Mouse (Mus musculus) frontal cortex, postnatal 25 days (tissue): ENCODE data around the gene Fam209.

Source experiments
- DNase-seq, 2 experiments: peaks; one replicate each; pipeline ENCODE4 v3.0.0; 2022; ENCODE audit warnings: low spot score in 2 of 2

The Fam209 gene

DNA sequence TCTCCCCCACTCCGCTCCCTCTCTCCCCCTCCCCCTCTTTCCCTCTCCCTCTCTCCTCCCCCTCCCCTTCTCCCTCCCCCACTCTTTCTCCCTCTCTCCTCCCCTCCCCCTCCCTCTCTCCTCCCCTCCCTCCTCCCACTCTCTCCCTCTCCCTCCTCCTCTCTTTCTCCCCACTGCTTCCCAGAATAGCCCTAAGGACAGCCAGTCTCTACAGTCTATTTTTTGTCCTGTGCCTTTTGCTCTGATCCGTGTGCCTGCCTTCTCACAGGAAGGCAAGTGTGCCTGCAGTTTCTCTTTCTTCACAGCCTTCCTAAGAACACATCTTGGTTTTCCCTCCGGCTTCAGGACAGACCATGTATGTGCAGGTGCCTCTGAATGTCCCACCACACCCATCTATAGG is 5.0 kb downstream of the Fam209 start:
- DNase-seq, result no peak

DNA sequence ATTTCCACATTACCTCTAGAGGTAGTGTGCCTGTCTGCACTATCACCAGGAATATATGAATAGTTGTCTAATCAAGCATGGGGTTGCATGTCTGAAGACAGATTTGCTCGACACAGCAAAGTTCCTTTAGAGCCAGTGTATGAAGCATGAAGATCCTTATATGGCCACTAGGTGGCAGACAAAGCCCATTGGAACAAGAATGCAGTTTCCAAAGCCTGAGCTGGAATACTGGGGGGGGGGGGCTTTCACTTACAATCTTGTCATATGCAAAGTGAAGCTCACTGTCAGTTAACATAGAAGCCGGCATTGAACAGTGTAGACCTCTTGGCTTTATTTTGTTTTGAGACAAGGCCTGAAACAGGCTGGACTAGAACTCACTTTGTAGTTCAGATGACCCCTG is 5.5 kb downstream of the Fam209 start:
- no peak for DNase-seq

DNA sequence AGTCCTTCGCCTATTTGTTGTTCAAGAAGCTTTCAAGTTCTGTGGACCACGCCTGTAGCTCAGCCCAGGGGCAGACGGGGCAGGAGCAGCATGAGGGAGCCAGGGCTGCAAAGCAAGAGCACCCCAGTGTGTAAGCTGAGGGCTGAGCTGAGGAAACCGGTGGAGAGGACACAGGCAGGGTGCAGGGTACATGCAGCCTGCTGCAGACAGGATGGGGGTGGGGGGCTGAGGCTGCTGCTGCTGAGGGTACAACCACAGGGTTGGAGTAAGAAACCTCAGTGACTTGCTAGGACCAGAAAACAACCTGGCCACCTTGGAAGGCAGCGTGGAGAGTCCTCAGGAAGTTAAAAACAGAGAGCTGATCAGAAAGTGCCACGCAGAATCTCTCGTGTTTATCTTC is 8.0 kb downstream of the Fam209 start:
- DNase-seq, result no peak

DNA sequence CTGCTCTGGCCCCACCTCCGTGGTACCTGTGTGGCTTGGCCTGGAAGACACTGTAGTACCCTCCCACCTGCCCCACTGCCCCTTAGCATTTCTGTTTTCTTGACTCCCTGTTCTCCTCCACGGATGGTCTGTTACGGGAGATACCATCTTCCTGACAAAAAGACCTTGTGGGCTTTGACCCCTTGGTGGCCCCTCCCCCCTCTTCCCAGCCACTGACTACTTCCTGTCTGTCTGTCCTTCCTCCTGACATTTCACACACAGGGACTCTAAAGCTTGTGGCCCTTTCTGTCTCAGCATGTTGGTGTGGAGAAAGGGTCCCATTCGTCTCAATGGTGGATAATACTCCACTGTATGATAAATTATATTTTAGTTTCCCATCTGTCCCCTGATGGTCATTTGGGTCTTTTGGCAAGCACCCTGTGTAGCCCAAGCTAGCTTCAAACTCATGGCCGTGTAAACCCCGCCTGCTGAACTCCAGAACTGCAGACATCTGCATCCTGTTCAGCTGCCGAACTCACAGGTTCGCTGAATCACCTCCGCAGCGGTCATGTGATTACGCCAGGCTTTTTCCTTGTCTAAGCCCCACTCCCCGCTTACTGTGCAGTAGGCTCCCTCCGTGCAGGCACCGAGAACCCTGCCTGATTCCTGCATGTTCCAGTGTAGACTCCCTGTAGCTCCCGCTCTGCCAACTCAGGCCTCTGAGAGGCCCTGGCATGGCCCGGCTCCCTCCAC is 9.5 kb downstream of the Fam209 start:
- DNase-seq, result no peak

DNA sequence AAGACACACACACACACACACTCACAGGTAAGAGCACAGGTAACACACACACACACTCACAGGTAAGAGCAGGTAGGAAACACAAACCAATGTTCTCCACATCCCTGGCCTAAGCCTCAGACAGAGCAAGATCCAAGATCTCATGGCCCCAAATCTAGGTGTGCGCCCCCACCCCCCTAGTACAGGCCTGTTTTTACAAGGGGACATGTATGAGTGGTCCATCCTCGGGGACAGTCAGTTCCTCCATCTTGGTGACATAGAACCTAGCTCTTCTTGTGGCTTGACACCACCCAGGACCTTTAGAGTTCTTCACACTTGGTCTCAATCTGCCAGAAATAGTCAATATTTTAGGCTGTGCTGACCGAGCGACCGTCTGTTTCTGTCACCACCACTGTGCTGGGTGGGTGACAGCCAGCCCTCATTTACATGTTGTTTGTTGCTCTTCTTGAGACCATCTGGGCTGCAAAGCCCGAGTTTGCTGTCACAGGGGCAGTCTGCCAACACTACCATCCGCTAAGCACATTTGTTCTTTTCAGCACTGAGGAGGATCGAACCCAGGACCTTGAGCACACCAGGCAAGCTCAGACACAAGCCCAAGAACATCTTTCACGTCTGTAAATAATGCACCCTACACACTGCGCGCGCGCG is 11.6 kb downstream of the Fam209 start:
- DNase-seq, result no peak

DNA sequence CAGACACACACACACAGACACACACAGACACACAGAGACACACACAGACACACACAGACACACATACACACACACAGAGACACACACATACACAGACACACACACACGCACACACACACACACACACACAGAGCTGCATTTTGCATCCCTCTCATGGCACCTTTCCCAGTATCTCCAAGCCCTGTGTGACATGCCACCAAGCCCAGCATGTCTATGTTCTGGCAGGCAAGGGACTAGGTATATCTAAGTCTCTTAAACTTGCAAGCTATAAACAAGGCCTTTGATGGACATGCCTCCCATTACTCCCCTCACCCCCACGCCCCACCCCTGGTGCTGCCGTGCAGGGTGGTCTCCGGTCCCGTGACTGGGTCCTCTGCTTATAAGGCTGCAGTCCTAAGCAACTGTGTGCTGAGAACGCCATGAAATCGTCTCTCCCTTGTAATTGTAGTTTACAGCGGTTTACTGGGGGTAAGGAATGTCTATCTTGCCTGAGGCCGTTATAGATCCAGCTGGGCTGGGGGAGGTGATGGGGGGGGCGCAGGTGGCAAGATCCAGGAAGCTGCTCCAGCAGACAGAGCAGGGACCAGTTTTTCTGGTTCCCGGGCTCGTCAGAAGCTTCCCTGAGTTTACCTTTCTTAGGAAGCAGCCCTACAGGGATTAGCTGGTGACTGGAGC is 12.5 kb downstream of the Fam209 start:
- DNase-seq, result no peak

DNA sequence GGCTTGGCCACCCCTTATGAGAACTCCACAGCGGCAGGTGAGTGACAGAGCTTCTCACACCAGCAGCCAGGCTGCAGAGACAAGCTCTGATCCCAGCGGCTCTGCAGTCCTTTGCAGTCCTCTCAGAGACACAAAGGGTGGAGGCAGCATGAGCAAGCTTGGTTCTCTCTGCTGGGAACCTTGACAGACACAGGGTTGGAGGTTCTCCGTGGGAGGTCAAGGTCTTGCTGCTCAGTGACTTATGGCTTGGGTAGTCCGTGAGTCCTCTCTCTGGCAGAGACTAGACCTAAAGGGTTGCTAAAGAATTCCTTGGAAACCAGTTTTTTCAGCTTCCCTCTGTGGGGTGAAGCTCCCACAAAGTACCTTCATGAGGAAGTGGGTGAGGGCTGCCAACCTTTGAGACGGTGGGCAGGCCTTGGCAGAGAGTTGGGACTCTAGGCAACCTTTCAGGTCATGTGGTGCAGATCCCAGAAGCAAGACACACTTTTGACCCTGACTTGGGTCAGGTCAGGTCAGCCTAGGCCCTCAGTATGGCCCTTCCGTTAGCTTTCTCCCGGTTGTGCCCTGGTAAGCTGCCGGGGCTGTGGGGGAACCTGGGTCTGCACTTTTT is 24.5 kb downstream of the Fam209 start:
- no peak for DNase-seq

DNA sequence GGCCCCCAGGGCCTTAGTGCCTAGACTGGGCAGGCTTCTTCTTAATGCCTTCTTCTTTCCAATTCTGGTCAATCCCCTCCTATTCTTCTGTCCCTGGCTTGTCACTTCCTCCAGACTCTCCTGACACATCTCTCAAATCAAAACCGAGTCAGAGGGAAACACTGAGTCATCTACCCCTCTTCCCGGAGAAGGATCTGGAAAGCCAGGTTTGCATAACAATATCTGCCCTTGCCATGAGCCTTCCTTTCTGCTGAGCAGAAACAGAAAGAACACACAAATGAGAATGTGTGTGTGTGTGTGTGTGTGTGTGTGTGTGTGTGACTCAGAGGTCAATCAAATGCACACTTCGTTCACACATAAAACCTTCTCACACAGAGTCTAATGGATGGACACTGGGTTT is 26.5 kb downstream of the Fam209 start:
- no peak for DNase-seq

DNA sequence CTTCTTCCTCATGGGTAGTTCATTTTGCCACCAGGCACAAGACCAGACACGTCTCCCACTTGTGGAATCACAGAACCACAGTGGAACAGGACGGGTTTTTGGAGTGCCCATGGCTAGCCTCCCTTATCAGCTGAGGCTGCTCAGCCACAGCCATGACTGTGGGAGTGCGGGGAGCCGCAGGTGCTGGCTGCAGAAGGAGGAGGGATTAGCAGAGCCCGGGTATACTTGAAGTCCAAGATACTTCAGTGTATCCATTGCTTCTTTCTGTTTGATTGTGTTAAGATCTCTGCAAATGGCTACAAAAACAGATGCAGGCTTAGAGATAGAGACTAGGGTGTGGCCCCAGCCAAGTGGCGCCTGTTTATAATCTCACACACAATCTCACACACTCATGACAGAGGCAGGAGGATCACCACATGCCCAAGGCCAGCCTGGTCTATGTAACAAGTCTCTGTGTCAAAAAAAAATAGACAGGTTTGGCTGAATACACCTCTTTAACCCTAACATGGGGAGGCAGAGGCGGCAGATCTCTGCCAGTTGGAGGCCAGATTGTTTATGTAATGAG is 28.5 kb downstream of the Fam209 start:
- no peak for DNase-seq

DNA sequence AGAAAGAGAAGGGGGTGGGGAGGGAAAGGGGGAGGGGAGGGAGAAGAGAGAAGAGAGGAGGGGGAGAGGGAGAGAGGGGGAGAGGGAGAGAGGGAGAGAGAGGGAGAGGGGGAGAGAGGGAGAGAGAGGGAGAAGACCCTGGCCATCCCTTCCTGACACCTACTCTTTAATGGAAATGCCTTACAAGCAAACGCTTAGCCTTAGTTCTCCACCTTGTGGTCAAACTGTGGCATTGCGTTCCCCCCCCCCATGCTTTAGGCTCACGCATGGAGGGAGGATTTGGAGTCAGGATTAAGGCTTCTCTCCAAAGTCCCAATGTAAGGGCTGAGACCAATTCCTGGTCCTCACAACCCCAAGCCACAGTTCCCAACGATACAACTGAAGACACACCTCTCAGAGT is 29.0 kb downstream of the Fam209 start:
- no peak for DNase-seq

DNA sequence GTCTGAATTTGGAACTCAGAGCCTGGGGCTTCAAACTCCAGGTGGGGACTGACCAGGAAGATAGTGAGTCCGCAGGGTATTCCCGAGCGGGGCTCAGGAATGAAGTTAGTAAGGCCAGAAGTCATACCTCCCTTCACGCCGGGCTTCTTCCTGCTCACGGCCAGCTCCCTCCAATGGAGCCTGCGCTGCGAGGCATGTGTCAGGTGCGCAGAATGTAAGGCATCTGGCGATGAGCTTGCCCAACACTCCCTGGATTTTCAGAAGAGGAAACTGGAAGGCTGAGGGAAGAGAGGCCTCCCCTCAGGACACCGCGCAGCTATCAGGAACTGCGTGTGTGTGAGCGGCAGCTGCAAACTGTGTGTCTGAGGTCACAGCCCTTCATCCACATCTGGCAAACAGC is 29.8 kb downstream of the Fam209 start:
- no peak for DNase-seq

DNA sequence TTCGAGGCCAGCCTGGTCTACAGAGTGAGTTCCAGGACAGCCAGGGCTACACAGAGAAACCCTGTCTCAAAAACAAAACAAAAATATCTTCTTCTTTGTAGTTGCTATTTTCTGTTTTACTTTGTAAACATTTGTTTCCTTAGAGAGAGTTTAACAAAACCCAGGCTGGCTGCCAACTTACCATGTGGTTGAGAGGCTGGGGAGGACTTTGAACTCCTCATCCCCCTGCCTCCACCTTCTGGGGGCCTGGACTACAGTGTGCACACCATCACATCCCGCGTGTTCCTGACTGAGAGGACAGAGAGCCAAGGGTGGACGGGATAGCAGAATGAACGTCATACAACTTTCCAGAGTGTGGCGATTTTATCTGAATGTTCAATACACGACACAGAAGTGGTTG is 33.8 kb downstream of the Fam209 start:
- DNase-seq, result no peak

DNA sequence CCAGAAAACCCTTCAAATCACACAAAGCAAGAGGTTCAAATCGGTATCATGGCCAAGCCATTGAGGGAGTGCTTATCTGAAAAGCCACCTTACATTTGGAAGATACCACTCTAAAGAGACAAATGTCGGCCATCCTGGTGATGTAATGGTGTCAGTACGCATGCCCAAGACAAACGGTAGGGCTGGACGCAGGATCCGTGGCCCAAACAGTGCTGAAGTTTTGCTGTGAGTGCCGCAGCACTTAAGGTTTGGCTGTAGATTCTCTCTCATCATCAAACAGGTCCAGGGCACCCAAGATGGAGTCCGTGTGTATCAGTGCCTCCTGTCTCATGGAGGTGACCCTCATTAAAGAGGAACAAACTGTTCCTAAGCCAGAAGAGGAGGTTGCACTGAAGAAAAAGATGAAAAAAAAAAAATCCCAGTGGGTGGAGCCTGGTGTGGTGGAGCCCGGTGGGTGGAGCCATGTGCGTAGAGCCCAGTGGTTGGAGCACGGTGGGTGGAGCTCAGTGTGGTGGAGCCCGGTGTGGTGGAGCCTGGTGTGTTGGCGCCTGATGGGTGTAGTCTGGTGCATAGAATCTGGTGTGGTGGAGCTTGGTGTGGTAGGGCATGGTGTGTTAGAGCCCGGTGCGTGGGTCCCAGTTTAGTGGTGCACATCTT is 37.9 kb downstream of the Fam209 start:
- no peak for DNase-seq

DNA sequence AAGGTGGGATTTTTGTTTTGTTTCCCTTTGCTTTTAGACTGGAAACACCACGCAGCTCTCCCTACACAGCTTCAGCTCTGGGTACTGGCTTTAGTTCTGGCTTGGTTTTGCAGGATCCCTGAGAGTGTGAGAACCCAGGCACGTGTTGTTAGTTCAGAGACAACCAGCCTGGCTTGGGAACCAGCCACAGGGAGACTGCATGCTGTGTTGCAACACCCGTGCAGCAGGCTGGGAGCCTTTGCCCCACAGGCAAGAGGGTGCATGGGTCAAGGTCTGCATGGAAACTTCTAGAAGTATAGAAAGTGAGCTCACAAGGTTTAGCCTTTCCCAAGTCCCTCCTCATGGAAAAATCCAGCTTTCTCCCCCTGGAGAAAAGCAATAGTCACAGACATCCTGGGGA is 38.6 kb downstream of the Fam209 start:
- no peak for DNase-seq

DNA sequence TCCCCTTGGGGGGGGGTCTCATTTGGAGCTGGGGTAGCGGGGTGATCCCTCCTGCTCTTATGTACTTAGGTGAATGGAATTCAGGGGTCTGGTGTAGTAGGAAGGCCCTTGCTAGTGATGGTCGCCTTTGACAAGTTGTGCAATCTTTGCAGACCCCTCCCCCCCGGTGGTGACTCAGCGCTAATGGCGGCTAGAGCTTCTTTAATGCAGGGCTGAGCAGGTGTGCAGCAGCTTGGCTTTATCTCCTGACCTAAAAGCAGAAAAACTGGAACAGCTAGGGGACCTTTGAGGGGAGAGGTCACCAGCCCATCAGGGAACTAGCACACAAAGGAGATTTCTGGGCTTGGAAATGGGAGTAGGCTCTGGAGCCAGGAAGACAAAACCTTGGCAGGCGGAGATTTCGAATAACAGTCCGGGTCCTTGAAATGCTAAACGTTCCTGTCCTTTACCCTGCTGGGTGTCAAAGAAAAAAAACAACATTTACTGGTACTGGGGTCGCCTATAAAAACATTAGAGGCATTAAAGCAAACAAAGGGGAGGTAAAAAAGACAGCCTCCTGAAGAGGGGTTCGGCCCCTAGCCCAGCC is 44.2 kb downstream of the Fam209 start:
- DNase-seq, result no peak

DNA sequence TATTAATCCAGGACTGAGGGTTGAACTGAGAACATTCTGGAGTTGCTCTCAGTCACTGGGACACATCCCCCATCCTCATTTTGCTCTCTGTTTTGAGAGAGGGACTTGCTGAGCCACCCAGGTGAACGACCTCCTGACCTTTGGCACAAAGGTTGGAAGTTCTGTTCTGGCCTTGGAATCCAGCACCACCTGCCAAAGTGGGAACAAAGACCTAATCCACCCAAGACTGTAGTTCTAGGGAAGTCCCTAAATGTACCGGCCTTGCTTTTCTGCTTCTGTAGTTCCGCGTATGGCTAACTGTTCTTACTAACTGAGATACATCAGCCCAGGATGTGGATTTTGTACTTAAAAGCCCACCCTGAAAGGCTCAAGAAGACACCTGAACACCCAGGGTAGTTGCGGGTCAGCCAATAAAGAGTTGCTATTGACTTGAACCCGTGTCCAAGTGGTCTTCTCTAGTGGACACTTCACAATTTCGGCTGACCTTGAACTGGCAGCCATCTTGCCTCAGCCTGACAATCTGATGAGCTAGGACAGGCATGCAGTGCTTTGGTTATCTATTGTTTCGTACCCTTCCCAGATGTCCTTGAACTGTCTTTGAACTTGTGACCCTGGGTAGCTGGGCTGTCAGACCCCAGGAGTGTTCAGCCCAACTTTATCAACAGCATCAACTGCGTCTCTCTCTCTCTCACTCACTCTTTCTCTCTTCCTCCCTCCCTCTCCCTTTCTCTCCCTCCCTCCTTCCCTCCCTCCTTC is 48.5 kb downstream of the Fam209 start:
- DNase-seq, result no peak

DNA sequence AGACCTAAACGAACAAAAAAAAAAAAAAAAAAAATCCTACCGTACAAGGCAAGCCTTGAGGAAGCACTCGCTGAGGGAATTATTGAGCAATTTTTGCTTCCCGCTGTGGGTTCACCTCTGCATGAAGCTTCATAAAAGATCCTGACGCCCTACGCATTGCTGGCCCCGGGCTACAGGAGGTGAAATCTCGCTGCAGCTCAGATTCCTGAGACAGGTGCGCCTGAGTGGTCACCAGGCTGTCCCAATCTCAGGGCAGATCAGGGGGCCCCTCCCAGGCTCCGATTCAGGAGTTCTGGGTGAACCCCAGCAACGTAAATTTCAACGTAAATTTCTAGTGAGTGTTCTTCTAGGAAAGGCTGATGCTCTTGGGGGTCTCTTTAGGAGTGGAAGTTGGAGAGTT is 50.2 kb downstream of the Fam209 start:
- DNase-seq, result no peak
